Mouse (Mus musculus) MEL (cell line): ENCODE data around the gene Ihh. TPM values are rescaled to one million over a fixed set of nuclear protein-coding genes. Genes with fewer than 3 reads are reported as not detected.

Source experiments
- DNase-seq: peaks from one replicate; pipeline ENCODE4 v3.0.0; 2011; ENCODE audit warnings: low read depth, low spot score
- H3K27ac ChIP-seq: 2 replicates; pipeline ENCODE4 v1.5.1; 2012; ENCODE audit warnings: low read depth, mild to moderate bottlenecking, control low read depth, low read length, moderate library complexity; ENCODE audit not compliant: control insufficient read depth
- H3K27me3 ChIP-seq, 2 experiments: fragments of 150-350 bp in 1 of 2; sonication (generic) in 1 of 2; 2 replicates each; pipeline ENCODE4 v1.6.1; 2012; ENCODE audit warnings: low read length in 2 of 2, mild to moderate bottlenecking in 2 of 2, improper control_type of control experiment in 1 of 2, moderate library complexity in 1 of 2; ENCODE audit not compliant: insufficient read depth in 2 of 2, control insufficient read depth in 1 of 2
- H3K36me3 ChIP-seq, 2 experiments: 2 replicates each; pipeline ENCODE4 v1.6.1; 2012 to 2014; ENCODE audit warnings: low read length in 2 of 2, improper control_type of control experiment in 1 of 2, inconsistent platforms in 1 of 2, mild to moderate bottlenecking in 1 of 2; ENCODE audit not compliant: insufficient read depth in 2 of 2, control insufficient read depth in 1 of 2
- H3K4me1 ChIP-seq, 2 experiments: fragments of 150-350 bp in 1 of 2; sonication (generic) in 1 of 2; 2 replicates each; pipeline ENCODE4 v1.6.1; 2012; ENCODE audit warnings: low read length in 2 of 2, improper control_type of control experiment in 1 of 2, mild to moderate bottlenecking in 1 of 2; ENCODE audit not compliant: insufficient read depth in 2 of 2, control insufficient read depth in 1 of 2
- H3K4me3 ChIP-seq, 2 experiments: fragments of 150-350 bp in 1 of 2; sonication (generic) in 1 of 2; 2 replicates each; pipeline ENCODE4 v1.5.1; 2012; ENCODE audit warnings: low read depth in 2 of 2, low read length in 2 of 2, mild to moderate bottlenecking in 2 of 2, moderate library complexity in 2 of 2, control low read depth in 1 of 2, improper control_type of control experiment in 1 of 2; ENCODE audit not compliant: control insufficient read depth in 1 of 2, insufficient read depth in 1 of 2
- H3K79me2 ChIP-seq: 2 replicates; pipeline ENCODE4 v1.6.1; 2012; ENCODE audit warnings: mild to moderate bottlenecking, low read length, moderate library complexity; ENCODE audit not compliant: control insufficient read depth, poor library complexity, insufficient read depth
- H3K9ac ChIP-seq: 2 replicates; pipeline ENCODE4 v1.6.1; 2012; ENCODE audit warnings: low read depth, mild to moderate bottlenecking, control low read depth, low read length, moderate library complexity; ENCODE audit not compliant: control insufficient read depth, poor library complexity, severe bottlenecking
- H3K9me3 ChIP-seq: fragments of 150-350 bp; sonication (generic); replicated peaks from 2 replicates; pipeline ENCODE4 v1.6.1; 2012; ENCODE audit warnings: mild to moderate bottlenecking, low read length, improper control_type of control experiment, moderate library complexity; ENCODE audit not compliant: insufficient read depth
- MYB ChIP-seq: IDR thresholded peaks from 2 replicates; pipeline ENCODE4 v1.6.1; 2011; ENCODE audit warnings: mild to moderate bottlenecking, low read depth, low read length, improper control_type of control experiment
- POLR2AphosphoS5 ChIP-seq: IDR thresholded peaks from 2 replicates; pipeline ENCODE4 v1.6.1; 2012; ENCODE audit warnings: low read depth, borderline replicate concordance, mild to moderate bottlenecking, inconsistent platforms, low read length, moderate library complexity, mixed read lengths
- USF2 ChIP-seq, 2 experiments: IDR thresholded peaks; 2 replicates each; pipeline ENCODE4 v1.6.1; 2011 to 2012; ENCODE audit warnings: improper control_type of control experiment in 2 of 2, low read length in 2 of 2, borderline replicate concordance in 1 of 2, inconsistent platforms in 1 of 2, low read depth in 1 of 2, mild to moderate bottlenecking in 1 of 2; ENCODE audit not compliant: insufficient read depth in 1 of 2
- polyA plus RNA-seq, 2 experiments: library from polyadenylated mRNA; stranded (reverse) in 1 of 2; unstranded in 1 of 2; fragments of >175 nt in 1 of 2; fragments of >200 nt in 1 of 2; gene quantifications; 2 replicates each; pipeline versions ENCODE4 v1.2.1 to v1.2.4; 2012; ENCODE audit warnings: low replicate concordance in 2 of 2, low read depth in 1 of 2; ENCODE audit not compliant: insufficient read length in 2 of 2, insufficient read depth in 1 of 2, missing spikeins in 1 of 2
- total RNA-seq: library from RNA; depleted of rRNA; stranded (reverse); fragments of 300-350 nt; gene quantifications from 2 replicates; pipeline ENCODE4 v1.2.3, GENCODE M21; 2012; rRNA removed

Gene Ihh
- total and polyA plus RNA-seq, 3 experiments = 0.04 to 0.07 TPM; not detected in 1

- no peak for TF ChIP-seq POLR2AphosphoS5
- H3K27me3 ChIP-seq = no peaks in the 10 kb centered on the region
- no peaks in the 10 kb centered on the region for H3K36me3 ChIP-seq
- no peaks in the 10 kb centered on the region for H3K4me1 ChIP-seq
- H3K79me2 ChIP-seq = no peaks in the 10 kb centered on the region
- no peak overlapping the region for H3K4me3 ChIP-seq
- no peaks in the 10 kb centered on the region for H3K9me3 ChIP-seq
- no peak for DNase-seq
- no peak overlapping the region for H3K27ac ChIP-seq
- H3K9ac ChIP-seq = no peak overlapping the region
Measured at GRCm38 (mm10) chr1:74898656-74899431, 52.6 kb downstream of the Ihh start.

DNA sequence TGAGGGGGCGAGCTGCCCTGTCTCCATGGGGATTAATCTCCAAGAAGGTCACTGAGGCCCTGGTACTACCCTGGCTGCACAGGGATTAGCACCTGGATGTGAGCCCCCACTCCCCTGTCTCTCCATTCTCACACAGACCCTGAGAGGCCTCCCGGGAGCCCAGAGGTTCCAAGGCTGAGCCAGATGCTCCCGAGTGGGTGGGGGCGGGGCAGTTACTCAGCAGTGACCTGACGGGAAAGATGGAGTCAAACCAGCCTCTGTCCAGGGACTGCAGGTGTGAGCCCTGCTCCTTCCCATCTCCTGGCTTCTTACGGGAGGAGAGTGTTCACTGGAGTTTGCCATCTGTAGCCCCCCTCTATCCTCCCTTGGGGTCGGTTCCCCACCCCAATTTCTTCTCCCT lies 53.5 kb downstream of the Ihh start:
- H3K79me2 ChIP-seq = no peaks in the 10 kb centered on the region
- TF ChIP-seq USF2 (IDR thresholded peaks at IDR 0.05; ENCODE audit: borderline replicate concordance in 1 of 2, insufficient read depth in 1 of 2, low read depth in 1 of 2, low read length in 2 of 2) (no peak), MYB (no peak)
- H3K4me3 ChIP-seq = no peak overlapping the region
- no peak overlapping the region for H3K9ac ChIP-seq
- H3K27me3 ChIP-seq = no peaks in the 10 kb centered on the region
- H3K4me1 ChIP-seq = no peaks in the 10 kb centered on the region
- no peaks in the 10 kb centered on the region for H3K36me3 ChIP-seq
- H3K27ac ChIP-seq = no peak overlapping the region
- no peaks in the 10 kb centered on the region for H3K9me3 ChIP-seq
- DNase-seq = no peak

Other genes starting within 250 kb of the Ihh start
- not detected in 2 replicates for gene Cyp27a1, start 238.1 kb downstream of the Ihh start, total RNA-seq
- gene Cyp27a1, start 238.1 kb downstream of the Ihh start, polyA plus RNA-seq = not detected
- gene Prkag3, start 202.5 kb downstream of the Ihh start, total RNA-seq = not detected in 2 replicates
- under 1 TPM in 1 of 2 experiments, not detected in 1; 0.03 TPM for gene Prkag3, start 202.5 kb downstream of the Ihh start, polyA plus RNA-seq
- 0.20 TPM in 1 of 2 replicates, not detected in the other for gene Wnt6, start 179.8 kb downstream of the Ihh start, total RNA-seq
- not detected for gene Wnt6, start 179.8 kb downstream of the Ihh start, polyA plus RNA-seq
- gene Wnt10a, start 160.2 kb downstream of the Ihh start, total RNA-seq = not detected in 2 replicates
- not detected for gene Wnt10a, start 160.2 kb downstream of the Ihh start, polyA plus RNA-seq
- gene Cdk5r2, start 96.7 kb downstream of the Ihh start, total RNA-seq = not detected in 2 replicates
- not detected for gene Cdk5r2, start 96.7 kb downstream of the Ihh start, polyA plus RNA-seq
- not detected in 2 replicates for gene Fev, start 66.3 kb downstream of the Ihh start, total RNA-seq
- gene Fev, start 66.3 kb downstream of the Ihh start, polyA plus RNA-seq = not detected
- not detected in 2 replicates for gene Cryba2, start 58.5 kb downstream of the Ihh start, total RNA-seq
- gene Cryba2, start 58.5 kb downstream of the Ihh start, polyA plus RNA-seq = not detected
- not detected in 2 replicates for gene Cfap65, start 16.1 kb downstream of the Ihh start, total RNA-seq
- not detected for gene Cfap65, start 16.1 kb downstream of the Ihh start, polyA plus RNA-seq
- 1.7 and 2.1 TPM in 2 replicates for gene Nhej1, start 173.5 kb upstream of the Ihh start, total RNA-seq
- gene Nhej1, start 173.5 kb upstream of the Ihh start, polyA plus RNA-seq = 1 to 10 TPM in 1 of 2 experiments, not detected in 1; 5.2 TPM
- 0.08 TPM in 1 of 2 replicates, not detected in the other for gene Slc23a3, start 182.2 kb upstream of the Ihh start, total RNA-seq
- gene Slc23a3, start 182.2 kb upstream of the Ihh start, polyA plus RNA-seq = under 1 TPM in 1 of 2 experiments, not detected in 1; 0.15 TPM
- gene Cnppd1, start 191.0 kb upstream of the Ihh start, total RNA-seq = 46.4 and 54.4 TPM in 2 replicates
- gene Cnppd1, start 191.0 kb upstream of the Ihh start, polyA plus RNA-seq = 100 to 1,000 TPM in 1 of 2 experiments, 10 to 100 TPM in 1; 70.1 to 314 TPM
- 37.1 and 38.1 TPM in 2 replicates for gene Retreg2, start 191.1 kb upstream of the Ihh start, total RNA-seq
- gene Retreg2, start 191.1 kb upstream of the Ihh start, polyA plus RNA-seq = 10 to 100 TPM in 1 of 2 experiments, not detected in 1; 59.2 TPM
- gene Zfand2b, start 217.0 kb upstream of the Ihh start, total RNA-seq = 14.4 and 15.0 TPM in 2 replicates
- 10 to 100 TPM in 1 of 2 experiments, not detected in 1; 18.3 TPM for gene Zfand2b, start 217.0 kb upstream of the Ihh start, polyA plus RNA-seq
- gene Abcb6, start 228.7 kb upstream of the Ihh start, total RNA-seq = 79.2 and 84.4 TPM in 2 replicates
- gene Abcb6, start 228.7 kb upstream of the Ihh start, polyA plus RNA-seq = 10 to 100 TPM in 1 of 2 experiments, not detected in 1; 73.5 TPM
- gene Ankzf1, start 240.5 kb upstream of the Ihh start, total RNA-seq = 5.5 and 8.1 TPM in 2 replicates
- 10 to 100 TPM in 1 of 2 experiments, not detected in 1; 16.7 TPM for gene Ankzf1, start 240.5 kb upstream of the Ihh start, polyA plus RNA-seq
- 7.8 and 10.2 TPM in 2 replicates for gene Atg9a, start 240.5 kb upstream of the Ihh start, total RNA-seq
- 10 to 100 TPM in 1 of 2 experiments, not detected in 1; 26.1 TPM for gene Atg9a, start 240.5 kb upstream of the Ihh start, polyA plus RNA-seq